Mouse (Mus musculus) spleen, adult 2 months (tissue): ENCODE results near the gene Slc13a2.

Source experiments
- CTCF ChIP-seq: fragments of 200-500 bp; IDR thresholded peaks from 2 replicates; pipeline ENCODE4 v1.5.1; 2011; ENCODE audit warnings: mild to moderate bottlenecking, inconsistent platforms; ENCODE audit not compliant: insufficient read depth, insufficient read length, insufficient replicate concordance; ENCODE audit errors: extremely low read depth
- POLR2A ChIP-seq: fragments of 200-500 bp; IDR thresholded peaks from 2 replicates; pipeline ENCODE4 v1.6.1; 2011; ENCODE audit warnings: low read depth, low read length, inconsistent platforms

DNA sequence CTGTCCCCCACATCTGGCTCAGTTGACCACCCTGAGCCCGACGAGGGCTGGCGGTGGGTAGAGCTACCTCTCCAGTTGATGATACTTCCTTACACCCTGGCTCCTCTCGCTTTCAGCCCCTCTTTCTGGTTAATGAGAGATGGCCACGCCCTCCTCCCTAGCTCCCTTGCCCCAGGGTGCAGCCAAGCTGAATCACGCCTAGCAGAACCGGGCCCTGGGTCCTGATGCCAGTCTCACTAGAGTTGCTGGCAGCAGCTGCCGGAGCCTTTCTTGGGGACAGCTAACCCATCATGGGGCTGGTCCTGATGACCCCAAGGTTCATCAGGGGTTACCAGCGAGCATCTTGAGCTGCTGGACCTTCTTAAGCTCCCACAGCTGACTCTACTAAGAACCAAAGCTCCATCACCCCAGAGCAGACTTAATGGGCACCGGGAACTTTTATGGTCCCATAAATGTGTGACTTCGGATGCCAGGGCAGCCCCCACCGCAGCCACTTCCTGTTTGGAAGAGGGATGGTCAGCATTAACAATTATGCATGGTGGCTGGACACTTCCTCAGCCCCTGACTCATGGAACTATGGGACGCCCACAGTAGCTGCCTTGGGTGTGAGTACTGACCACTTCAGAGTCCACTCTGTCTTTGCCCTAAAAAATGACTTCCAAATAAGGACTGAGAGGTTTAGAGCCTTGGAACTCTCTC, 58.6 kb downstream of the Slc13a2 start:
- no peak for TF ChIP-seq CTCF
- no peak for TF ChIP-seq POLR2A
